ENCODE assay signal across 20 mouse cellular contexts in genomic region chr1:121388312-121388711, GRCm38 (mm10). TPM values are rescaled to one million over a fixed set of nuclear protein-coding genes. Genes with fewer than 3 reads are reported as not detected.
A peak's percentile ranks its signal among the peaks of the same experiment; 100 is the strongest.
DNase-seq lines count a peak whose midpoint lies in the region; ATAC-seq and TF ChIP-seq lines count a peak whose summit lies in the region.
"Had no signal": no experiment of that assay in that cellular context is flagged by ENCODE, and none has a peak within 500 bp of the region (broad histone marks: within the 10 kb centered on the region; RNA-seq: fewer than 3 reads in every experiment).

No protein-coding gene starts in this region.

- no peaks in the 10 kb centered on the region for H3K9me3 ChIP-seq in forebrain, embryonic 14.5 days (replicated peaks; ENCODE audit: control insufficient read depth, low read length)
- no peaks in the 10 kb centered on the region for H3K9me3 ChIP-seq in forebrain, embryonic 13.5 days (replicated peaks)
- no peaks in the 10 kb centered on the region for H3K9me3 ChIP-seq in kidney, embryonic 14.5 days (ENCODE audit: control insufficient read depth, low read length)
- H3K9me3 ChIP-seq in midbrain, postnatal 0 days (ENCODE audit: low read length), result no peaks in the 10 kb centered on the region
- H3K9me3 ChIP-seq in midbrain, embryonic 14.5 days (ENCODE audit: control insufficient read depth, low read length), result no peaks in the 10 kb centered on the region
- H3K9me3 ChIP-seq: heart, embryonic 15.5 days; limb, embryonic 15.5 days; midbrain, embryonic 12.5 days had no signal

- DNase-seq in forebrain, embryonic 14.5 days (ENCODE audit: low spot score), result peak; percentile 65
- DNase-seq in kidney, adult 8-10 months, result no peak
- DNase-seq in midbrain, postnatal 0 days (ENCODE audit: low spot score), result peak; percentile 21
- no peak for DNase-seq in midbrain, embryonic 14.5 days
- DNase-seq in retina, postnatal 7 days (ENCODE audit: low read depth, low spot score), result peak; percentile 11
- no peak for DNase-seq in frontal cortex, postnatal 14 days (ENCODE audit: low spot score in 2 of 2)
- DNase-seq: adrenal gland, postnatal 25 days; cerebellum, adult 11 months; cerebellum, postnatal 14 days; heart, postnatal 36 days; lung, embryonic 14.5 days; thymus, postnatal 14 days had no signal

- no peaks in the 10 kb centered on the region for H3K27me3 ChIP-seq in forebrain, embryonic 14.5 days (replicated peaks; ENCODE audit: control insufficient read depth, insufficient read depth, low read length)
- no peaks in the 10 kb centered on the region for H3K27me3 ChIP-seq in forebrain, embryonic 13.5 days
- H3K27me3 ChIP-seq in kidney, embryonic 14.5 days (ENCODE audit: control insufficient read depth, insufficient read depth, low read length), result no peaks in the 10 kb centered on the region
- no peaks in the 10 kb centered on the region for H3K27me3 ChIP-seq in midbrain, postnatal 0 days (ENCODE audit: insufficient read depth, low read length)
- H3K27me3 ChIP-seq in midbrain, embryonic 14.5 days (ENCODE audit: control insufficient read depth, insufficient read depth, low read length), result no peaks in the 10 kb centered on the region
- H3K27me3 ChIP-seq: heart, embryonic 15.5 days; limb, embryonic 15.5 days; midbrain, embryonic 12.5 days had no signal

- H3K4me3 ChIP-seq in forebrain, embryonic 14.5 days (ENCODE audit: low read depth, low read length), result no peak overlapping the region
- no peak overlapping the region for H3K4me3 ChIP-seq in forebrain, embryonic 13.5 days
- H3K4me3 ChIP-seq in kidney, embryonic 14.5 days (ENCODE audit: low read length), result no peak overlapping the region
- no peak overlapping the region for H3K4me3 ChIP-seq in midbrain, postnatal 0 days (ENCODE audit: low read depth, low read length)
- no peak overlapping the region for H3K4me3 ChIP-seq in midbrain, embryonic 14.5 days (replicated peaks; ENCODE audit: low read depth, low read length)
- H3K4me3 ChIP-seq: heart, embryonic 15.5 days; limb, embryonic 15.5 days; midbrain, embryonic 12.5 days had no signal

- H3K27ac ChIP-seq in forebrain, embryonic 14.5 days (ENCODE audit: low read depth, low read length), result no peak overlapping the region
- H3K27ac ChIP-seq in forebrain, embryonic 13.5 days, result no peak overlapping the region
- H3K27ac ChIP-seq in kidney, embryonic 14.5 days (ENCODE audit: low read depth, low read length), result no peak overlapping the region
- no peak overlapping the region for H3K27ac ChIP-seq in midbrain, postnatal 0 days (ENCODE audit: low read depth, low read length)
- H3K27ac ChIP-seq in midbrain, embryonic 14.5 days (replicated peaks; ENCODE audit: low read depth, low read length), result no peak overlapping the region
- H3K27ac ChIP-seq: heart, embryonic 15.5 days; kidney, postnatal 0 days; limb, embryonic 15.5 days; liver, embryonic 14.5 days; midbrain, embryonic 12.5 days had no signal

- no peaks in the 10 kb centered on the region for H3K36me3 ChIP-seq in forebrain, embryonic 14.5 days (ENCODE audit: control insufficient read depth, insufficient read depth, low read length)
- H3K36me3 ChIP-seq in forebrain, embryonic 13.5 days (ENCODE audit: poor library complexity, severe bottlenecking), result no peaks in the 10 kb centered on the region
- H3K36me3 ChIP-seq in kidney, embryonic 14.5 days (ENCODE audit: control insufficient read depth, insufficient read depth, low read length), result no peaks in the 10 kb centered on the region
- H3K36me3 ChIP-seq in midbrain, postnatal 0 days (ENCODE audit: insufficient read depth, low read length), result no peaks in the 10 kb centered on the region
- no peaks in the 10 kb centered on the region for H3K36me3 ChIP-seq in midbrain, embryonic 14.5 days (ENCODE audit: control insufficient read depth, insufficient read depth, low read length)
- H3K36me3 ChIP-seq: heart, embryonic 15.5 days; limb, embryonic 15.5 days; midbrain, embryonic 12.5 days had no signal

- TF ChIP-seq CTCF in midbrain, postnatal 0 days (IDR thresholded peaks at IDR 0.05), result no peak

- 27% methylated on average over 6 of the region's 6 CpGs for WGBS in forebrain, embryonic 14.5 days
- WGBS in forebrain, embryonic 13.5 days, result 31% methylated on average over 6 of the region's 6 CpGs
- 22% methylated on average over 6 of the region's 6 CpGs for WGBS in kidney, embryonic 14.5 days
- 31% methylated on average over 6 of the region's 6 CpGs for WGBS in midbrain, postnatal 0 days
- 25% methylated on average over 6 of the region's 6 CpGs for WGBS in midbrain, embryonic 14.5 days

- H3K4me2 ChIP-seq in forebrain, embryonic 14.5 days (ENCODE audit: low read length), result no peak overlapping the region
- H3K4me2 ChIP-seq in forebrain, embryonic 13.5 days, result no peak overlapping the region
- peak overlapping the region; percentile 22; the same call in 1 of the 2 replicates for H3K4me2 ChIP-seq in kidney, embryonic 14.5 days (replicated peaks; ENCODE audit: low read depth, low read length)
- H3K4me2 ChIP-seq in midbrain, postnatal 0 days (ENCODE audit: low read depth, low read length, poor library complexity, severe bottlenecking), result no peak overlapping the region
- H3K4me2 ChIP-seq in midbrain, embryonic 14.5 days (ENCODE audit: low read length), result no peak overlapping the region
- H3K4me2 ChIP-seq: heart, embryonic 15.5 days; limb, embryonic 15.5 days; lung, embryonic 14.5 days; midbrain, embryonic 12.5 days had no signal

- H3K4me1 ChIP-seq in forebrain, embryonic 14.5 days (ENCODE audit: control insufficient read depth, insufficient read depth, low read length), result peaks cover 10% of the 10 kb centered on the region; the same call in 1 of the 2 replicates
- peaks cover 35% of the 10 kb centered on the region for H3K4me1 ChIP-seq in forebrain, embryonic 13.5 days
- no peaks in the 10 kb centered on the region for H3K4me1 ChIP-seq in kidney, embryonic 14.5 days (ENCODE audit: control insufficient read depth, insufficient read depth, low read length)
- no peaks in the 10 kb centered on the region for H3K4me1 ChIP-seq in midbrain, postnatal 0 days (ENCODE audit: insufficient read depth, low read length)
- H3K4me1 ChIP-seq in midbrain, embryonic 14.5 days (ENCODE audit: control insufficient read depth, insufficient read depth, low read length), result peaks cover 9% of the 10 kb centered on the region; the same call in 1 of the 2 replicates
- H3K4me1 ChIP-seq: heart, embryonic 15.5 days; limb, embryonic 15.5 days had no signal

- no peak overlapping the region for H3K9ac ChIP-seq in forebrain, embryonic 14.5 days (ENCODE audit: low read length)
- no peak overlapping the region for H3K9ac ChIP-seq in forebrain, embryonic 13.5 days
- H3K9ac ChIP-seq in kidney, embryonic 14.5 days (ENCODE audit: low read depth, low read length), result no peak overlapping the region
- no peak overlapping the region for H3K9ac ChIP-seq in midbrain, postnatal 0 days (replicated peaks; ENCODE audit: low read length, poor library complexity, severe bottlenecking)
- H3K9ac ChIP-seq in midbrain, embryonic 14.5 days (replicated peaks; ENCODE audit: low read length), result no peak overlapping the region
- H3K9ac ChIP-seq: heart, embryonic 15.5 days; limb, embryonic 15.5 days; liver, embryonic 14.5 days; lung, embryonic 14.5 days; midbrain, embryonic 12.5 days had no signal

- ATAC-seq in forebrain, embryonic 14.5 days, result 0 out of 2 replicates have a peak, but pooled peaks have one; percentile 38
- ATAC-seq in forebrain, embryonic 13.5 days, result no peak
- ATAC-seq in kidney, embryonic 14.5 days (ENCODE audit: low FRiP score, low TSS enrichment), result no peak
- no peak for ATAC-seq in midbrain, postnatal 0 days (ENCODE audit: low FRiP score)
- ATAC-seq in midbrain, embryonic 14.5 days (ENCODE audit: low FRiP score, low TSS enrichment), result no peak
- ATAC-seq: CD4-positive, CD25-positive, alpha-beta regulatory T cell, adult 4 months had no signal

RNA-seq across cellular contexts. Expression of gene Ccdc93, which starts 42.5 kb away (rescaled TPM):
- 5.8 and 8.2 TPM in 2 replicates for polyA plus RNA-seq in forebrain, embryonic 14.5 days (2014; fragmentation: Nextera tagmentation; extraction: Ambion mirVana)
- 10.2 and 11.2 TPM in 2 replicates for polyA plus RNA-seq in forebrain, embryonic 13.5 days (2015; fragmentation: Nextera tagmentation; extraction: Ambion mirVana)
- 6.6 and 11.3 TPM in 2 replicates for polyA plus RNA-seq in kidney, embryonic 14.5 days (2014; fragmentation: Nextera tagmentation; extraction: Ambion mirVana)
- total RNA-seq in midbrain, postnatal 0 days (2014; rRNA removed), result 12.5 and 15.5 TPM in 2 replicates
- polyA plus RNA-seq in midbrain, postnatal 0 days (2015; fragmentation: Nextera tagmentation; extraction: Ambion mirVana), result 5.8 and 7.2 TPM in 2 replicates
- 10.6 and 11.5 TPM in 2 replicates for polyA plus RNA-seq in midbrain, embryonic 14.5 days (2014; fragmentation: Nextera tagmentation; extraction: Ambion mirVana)

RNA-seq across cellular contexts. Expression of gene Insig2, which starts 55.9 kb away (rescaled TPM):
- 23.8 and 31.4 TPM in 2 replicates for polyA plus RNA-seq in forebrain, embryonic 14.5 days (2014; fragmentation: Nextera tagmentation; extraction: Ambion mirVana)
- 33.9 and 46.5 TPM in 2 replicates for polyA plus RNA-seq in forebrain, embryonic 13.5 days (2015; fragmentation: Nextera tagmentation; extraction: Ambion mirVana)
- 20.5 and 23.3 TPM in 2 replicates for polyA plus RNA-seq in kidney, embryonic 14.5 days (2014; fragmentation: Nextera tagmentation; extraction: Ambion mirVana)
- 22.9 and 24.3 TPM in 2 replicates for total RNA-seq in midbrain, postnatal 0 days (2014; rRNA removed)
- polyA plus RNA-seq in midbrain, postnatal 0 days (2015; fragmentation: Nextera tagmentation; extraction: Ambion mirVana), result 35.7 and 44.9 TPM in 2 replicates
- 28.6 and 30.5 TPM in 2 replicates for polyA plus RNA-seq in midbrain, embryonic 14.5 days (2014; fragmentation: Nextera tagmentation; extraction: Ambion mirVana)

Comparison
In these comparisons a context has a peak if more than half of its experiments do, and no peak if none do; other contexts are left out.
1. DNase-seq: peak in forebrain, embryonic 14.5 days (single experiment), midbrain, postnatal 0 days (single experiment) and retina, postnatal 7 days (single experiment); none in kidney, adult 8-10 months (0 of 2), midbrain, embryonic 14.5 days (single experiment) and frontal cortex, postnatal 14 days (0 of 2).